Mouse (Mus musculus) embryonic facial prominence, embryonic 11.5 days (tissue): ENCODE data around the gene Aldh4a1. TPM values are rescaled to one million over a fixed set of nuclear protein-coding genes. Genes with fewer than 3 reads are reported as not detected.

Source experiments
- ATAC-seq: fragments of 200-750 bp; cut with Nextera tagmentation; replicated peaks from 2 replicates; pipeline ENCODE4 v1.8.0; 2017; ENCODE audit warnings: low read depth; ENCODE audit not compliant: insufficient number of reproducible peaks, low FRiP score, low TSS enrichment
- DNase-seq: peaks from one replicate; pipeline ENCODE4 v3.0.0-alpha.2; 2015; ENCODE audit warnings: low spot score
- H3K27ac ChIP-seq: fragments of 300-500 bp; sonication (generic); replicated peaks from 2 replicates; pipeline ENCODE4 v1.5.1; 2014; ENCODE audit warnings: mild to moderate bottlenecking, low read depth, low read length, control low read depth
- H3K27me3 ChIP-seq: fragments of 300-500 bp; sonication (generic); 2 replicates; pipeline ENCODE4 v1.6.1; 2014; ENCODE audit warnings: mild to moderate bottlenecking, low read length, moderate library complexity, mixed read lengths; ENCODE audit not compliant: control insufficient read depth, insufficient read depth
- H3K36me3 ChIP-seq: fragments of 300-500 bp; sonication (generic); replicated peaks from 2 replicates; pipeline ENCODE4 v1.6.1; 2014; ENCODE audit warnings: low read depth, mild to moderate bottlenecking, low read length, moderate library complexity, mixed read lengths; ENCODE audit not compliant: control insufficient read depth, insufficient read depth
- H3K4me1 ChIP-seq: fragments of 300-500 bp; sonication (generic); 2 replicates; pipeline ENCODE4 v1.6.1; 2014; ENCODE audit warnings: low read length, mixed read lengths; ENCODE audit not compliant: control insufficient read depth, insufficient read depth
- H3K4me2 ChIP-seq: fragments of 300-500 bp; sonication (generic); 2 replicates; pipeline ENCODE4 v1.6.1; 2014; ENCODE audit warnings: low read depth, mild to moderate bottlenecking, control low read depth, low read length, moderate library complexity
- H3K4me3 ChIP-seq: fragments of 300-500 bp; sonication (generic); 2 replicates; pipeline ENCODE4 v1.5.1; 2014; ENCODE audit warnings: low read depth, low read length, control low read depth
- H3K9ac ChIP-seq: fragments of 300-500 bp; sonication (generic); replicated peaks from 2 replicates; pipeline ENCODE4 v1.6.1; 2014; ENCODE audit warnings: mild to moderate bottlenecking, control low read depth, low read length
- H3K9me3 ChIP-seq: fragments of 300-500 bp; sonication (generic); replicated peaks from 2 replicates; pipeline ENCODE4 v1.6.1; 2016; ENCODE audit warnings: mild to moderate bottlenecking, low read length, inconsistent platforms, mixed read lengths; ENCODE audit not compliant: control insufficient read depth
- WGBS: fragments of 180-500 bp; shearing (Covaris S2); extraction: QIAGEN DNeasy Blood & Tissue Kit; methylation state at CpG from one replicate; pipeline ENCODE4 v1.1.7; 2014; 5-methylcytosine and 5-hydroxymethylcytosine counted together
- polyA plus RNA-seq: library from polyadenylated mRNA; unstranded; fragments of >200 nt; fragmentation: Nextera tagmentation; extraction: Ambion mirVana; gene quantifications from 2 replicates; pipeline ENCODE4 v1.2.1, GENCODE M21; 2014

The Aldh4a1 gene
- polyA plus RNA-seq, 1 experiment from 2014 or later, result 13.1 TPM

GRCm38 (mm10) chr4:139643972-139644371 is 21.3 kb downstream of the Aldh4a1 start:
- Histone ChIP-seq H3K9ac (no peak overlapping the region), H3K4me1 (peaks cover 6% of the 10 kb centered on the region), H3K27ac (no peak overlapping the region), H3K9me3 (no peaks in the 10 kb centered on the region), H3K4me2 (no peak overlapping the region), H3K4me3 (no peak overlapping the region), H3K27me3 (peaks cover 11% of the 10 kb centered on the region), H3K36me3 (no peaks in the 10 kb centered on the region)
- WGBS, result 15% methylated on average over 9 of the region's 9 CpGs
- DNase-seq (peak; percentile 86), ATAC-seq (peak; percentile 27; the same call in 1 of the 2 replicates)

GRCm38 (mm10) chr4:139646916-139647315 is 24.2 kb downstream of the Aldh4a1 start:
- Histone ChIP-seq H3K36me3 (no peaks in the 10 kb centered on the region), H3K4me1 (peaks cover 3% of the 10 kb centered on the region; the same call in 1 of the 2 replicates), H3K9me3 (no peaks in the 10 kb centered on the region), H3K27me3 (peaks cover 11% of the 10 kb centered on the region; the same call in 1 of the 2 replicates), H3K4me3 (no peak overlapping the region), H3K4me2 (no peak overlapping the region), H3K27ac (no peak overlapping the region), H3K9ac (no peak overlapping the region)
- ATAC-seq (no peak), DNase-seq (peak; percentile 51)
- WGBS, result 77% methylated on average over 7 of the region's 7 CpGs

- WGBS, result 83% methylated on average over 15 of the region's 15 CpGs
- ATAC-seq, result no peak
Measured at GRCm38 (mm10) chr4:139650086-139650743, 27.5 kb downstream of the Aldh4a1 start.

GRCm38 (mm10) chr4:139650907-139651306 is 28.2 kb downstream of the Aldh4a1 start:
- 62% methylated on average over 11 of the region's 11 CpGs for WGBS

More at GRCm38 (mm10) chr4:139650086-139650743, 27.5 kb downstream of the Aldh4a1 start:
- Histone ChIP-seq H3K4me1 (no peaks in the 10 kb centered on the region), H3K9ac (no peak overlapping the region), H3K27ac (no peak overlapping the region), H3K36me3 (no peaks in the 10 kb centered on the region), H3K9me3 (no peaks in the 10 kb centered on the region), H3K4me2 (no peak overlapping the region), H3K27me3 (no peaks in the 10 kb centered on the region), H3K4me3 (no peak overlapping the region)
- DNase-seq, result no peak

GRCm38 (mm10) chr4:139653238-139653637 is 30.6 kb downstream of the Aldh4a1 start, which contains the start of gene Tas1r2:
Tas1r2 (plus strand) TSS chr4:139653538.
- H3K4me2 ChIP-seq, result no peak within 1 kb of the TSS
- H3K36me3 ChIP-seq, result no peaks in the 10 kb centered on the region
- H3K9me3 ChIP-seq, result no peaks in the 10 kb centered on the region
- ATAC-seq (0 out of 2 replicates have a peak, but pooled peaks have one; percentile 36), DNase-seq (no peak)
- 84% methylated on average over 8 of the region's 8 CpGs for WGBS
- no peaks in the 10 kb centered on the region for H3K27me3 ChIP-seq
- no peak within 1 kb of the TSS for H3K27ac ChIP-seq
- H3K9ac ChIP-seq, result no peak within 1 kb of the TSS
- no peak within 1 kb of the TSS for H3K4me3 ChIP-seq
- H3K4me1 ChIP-seq, result no peaks in the 10 kb centered on the region

More at GRCm38 (mm10) chr4:139650907-139651306, 28.2 kb downstream of the Aldh4a1 start:
- DNase-seq, result no peak
- Histone ChIP-seq H3K9me3 (no peaks in the 10 kb centered on the region), H3K9ac (no peak overlapping the region), H3K27ac (no peak overlapping the region), H3K27me3 (no peaks in the 10 kb centered on the region), H3K4me2 (no peak overlapping the region), H3K4me1 (no peaks in the 10 kb centered on the region), H3K4me3 (no peak overlapping the region), H3K36me3 (no peaks in the 10 kb centered on the region)
- ATAC-seq, result no peak

- Histone ChIP-seq H3K36me3 (no peaks in the 10 kb centered on the region), H3K27me3 (no peaks in the 10 kb centered on the region), H3K27ac (no peak overlapping the region), H3K9me3 (no peaks in the 10 kb centered on the region), H3K4me3 (no peak overlapping the region), H3K4me2 (no peak overlapping the region), H3K9ac (no peak overlapping the region), H3K4me1 (no peaks in the 10 kb centered on the region)
- no peak for DNase-seq
- WGBS, result 86% methylated on average over 14 of the region's 14 CpGs
- no peak for ATAC-seq
Measured at GRCm38 (mm10) chr4:139661897-139662296, 39.2 kb downstream of the Aldh4a1 start.

GRCm38 (mm10) chr4:139667632-139668031 is 45.0 kb downstream of the Aldh4a1 start:
- no peak overlapping the region for H3K27ac ChIP-seq
- no peak for ATAC-seq
- H3K36me3 ChIP-seq, result no peaks in the 10 kb centered on the region
- H3K9me3 ChIP-seq, result no peaks in the 10 kb centered on the region
- H3K4me1 ChIP-seq, result no peaks in the 10 kb centered on the region
- no peak overlapping the region for H3K4me3 ChIP-seq
- no peak for DNase-seq
- no peak overlapping the region for H3K4me2 ChIP-seq
- H3K9ac ChIP-seq, result no peak overlapping the region
- H3K27me3 ChIP-seq, result no peaks in the 10 kb centered on the region
- 67% methylated on average over 6 of the region's 6 CpGs for WGBS

GRCm38 (mm10) chr4:139669847-139670246 is 47.2 kb downstream of the Aldh4a1 start:
- WGBS, result 21% methylated on average over 6 of the region's 6 CpGs
- no peak overlapping the region for H3K27ac ChIP-seq
- no peak overlapping the region for H3K4me2 ChIP-seq
- no peaks in the 10 kb centered on the region for H3K27me3 ChIP-seq
- no peak overlapping the region for H3K9ac ChIP-seq
- H3K4me3 ChIP-seq, result no peak overlapping the region
- no peaks in the 10 kb centered on the region for H3K36me3 ChIP-seq
- peak; percentile 81 for DNase-seq
- H3K9me3 ChIP-seq, result no peaks in the 10 kb centered on the region
- ATAC-seq, result 0 out of 2 replicates have a peak, but pooled peaks have one; percentile 54
- no peaks in the 10 kb centered on the region for H3K4me1 ChIP-seq
